Mouse (Mus musculus) gastrocnemius, postnatal 10 days (tissue): ENCODE results near the gene Ndufv2. TPM values are rescaled to one million over a fixed set of nuclear protein-coding genes. Genes with fewer than 3 reads are reported as not detected.
"Not testable (repeated sequence)": the region's sequence is repeated elsewhere in the genome, so short reads cannot be mapped to it uniquely, and the experiment has no call there.

Experiments
- DNase-seq: peaks from one replicate; pipeline ENCODE4 v3.0.0; 2021; ENCODE audit warnings: mixed read lengths
- total RNA-seq, 2 experiments: library from RNA; stranded (reverse); gene quantifications; 2 replicates each; pipeline ENCODE4 v1.2.3; 2021

The Ndufv2 gene
- total RNA-seq, 2 experiments from 2014 or later = 571 to 625 TPM

DNA sequence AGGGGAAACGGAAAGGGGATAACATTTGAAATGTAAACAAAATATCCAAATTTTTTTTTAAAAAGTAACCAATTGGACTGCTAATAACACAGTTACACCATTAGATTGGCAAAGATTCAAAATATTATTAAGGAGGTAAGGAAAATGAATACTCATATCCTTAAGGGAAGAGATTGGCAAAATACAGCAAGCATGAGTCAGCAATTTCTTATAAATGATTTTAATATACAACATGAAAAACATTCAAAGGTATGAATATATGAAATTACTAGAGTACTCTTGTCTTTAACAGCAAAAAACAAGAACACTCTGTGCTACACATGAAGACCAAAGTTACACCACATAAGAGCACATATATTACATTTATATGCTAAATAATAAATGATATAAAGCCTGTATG, 16.3 kb downstream of the Ndufv2 start:
- no peak for DNase-seq

DNA sequence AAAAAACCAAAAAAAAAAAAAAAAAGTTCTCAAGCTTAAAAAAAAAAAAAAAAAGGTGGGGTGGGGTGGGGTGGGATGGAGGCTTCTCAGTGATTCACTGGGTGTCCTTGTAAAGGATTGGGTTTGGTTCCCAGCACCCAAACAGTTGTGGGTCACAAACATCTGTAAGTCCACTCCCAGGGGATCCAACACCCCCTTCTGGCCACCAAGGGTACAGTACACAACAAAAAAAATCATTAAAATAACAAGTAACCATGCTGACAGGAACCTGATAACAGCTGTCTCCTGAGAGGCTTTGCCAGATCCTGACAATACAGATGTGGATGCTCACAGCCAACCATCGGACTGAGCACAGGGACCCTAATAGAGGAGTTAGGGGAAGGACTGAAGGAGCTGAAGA, 16.9 kb downstream of the Ndufv2 start:
- no peak for DNase-seq

- no peak for DNase-seq
Observed at GRCm38 (mm10) chr17:66077437-66077850, 23.9 kb downstream of the Ndufv2 start.

- DNase-seq = peak; percentile 96
Observed at GRCm38 (mm10) chr17:66076934-66077333, 24.4 kb downstream of the Ndufv2 start, which contains the start of gene Ankrd12. Gene Ankrd12 (minus strand): TSS chr17:66077089.

DNA sequence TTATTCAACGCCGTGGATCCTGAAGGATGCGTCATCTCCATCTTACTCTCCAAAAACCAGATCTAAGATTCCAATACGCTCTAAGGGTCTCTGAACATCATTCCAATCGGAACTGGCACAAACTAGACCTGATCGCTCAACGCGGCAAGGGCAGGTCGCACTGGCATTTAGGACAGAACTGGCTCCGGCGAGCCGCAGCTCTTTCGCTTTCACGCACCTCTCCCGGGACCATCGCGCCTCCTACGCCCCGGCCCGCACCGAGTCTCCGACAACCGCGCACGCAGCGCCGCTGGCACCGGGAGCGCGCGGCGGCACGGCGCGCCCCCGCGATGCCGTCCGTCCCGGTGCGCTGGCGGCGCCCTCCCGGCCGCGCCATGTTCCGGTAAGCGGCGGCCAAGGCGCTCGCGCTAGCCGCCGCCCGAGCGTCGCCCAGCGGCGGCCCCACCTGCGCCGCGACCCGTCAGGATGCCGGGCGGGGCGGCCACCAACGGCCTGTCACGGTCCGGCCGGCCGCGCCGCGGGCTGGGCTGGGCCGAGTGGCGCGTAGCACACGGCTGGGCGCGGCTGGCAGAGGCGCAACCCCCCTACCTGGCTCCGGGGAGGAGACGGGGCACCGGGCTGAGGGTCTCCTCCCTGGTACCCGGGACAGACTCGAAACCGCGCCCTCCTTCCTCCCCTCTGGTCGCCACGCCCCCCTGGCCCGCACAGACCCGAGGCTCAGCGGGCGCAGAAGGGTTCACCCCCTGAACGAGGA, 25.0 kb downstream of the Ndufv2 start:
- DNase-seq = peak; percentile 52

GRCm38 (mm10) chr17:66075827-66076173, 25.6 kb downstream of the Ndufv2 start:
- no peak for DNase-seq

- DNase-seq = no peak
Observed at GRCm38 (mm10) chr17:66073971-66074370, 27.4 kb downstream of the Ndufv2 start.

DNA sequence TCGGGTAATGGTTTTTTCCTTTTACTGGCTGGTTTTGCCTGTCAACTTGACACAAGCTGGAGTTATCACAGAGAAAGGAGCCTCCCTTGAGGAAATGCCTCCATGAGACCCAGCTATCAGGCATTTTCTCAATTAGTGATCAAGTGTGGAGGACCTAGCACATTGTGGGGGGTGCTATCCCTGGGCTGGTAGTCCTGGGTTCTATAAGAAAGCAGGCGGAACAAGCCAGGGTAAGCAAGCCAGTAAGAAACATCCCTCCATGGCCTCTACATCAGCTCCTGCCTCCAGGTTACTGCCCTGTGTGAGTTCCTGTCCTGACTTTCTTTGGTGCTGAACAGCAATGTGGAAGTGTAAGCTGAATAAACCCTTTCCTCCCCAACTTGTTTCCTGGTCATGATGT, 32.3 kb downstream of the Ndufv2 start:
- not testable (repeated sequence) for DNase-seq

GRCm38 (mm10) chr17:66065115-66065514, 36.2 kb downstream of the Ndufv2 start:
- no peak for DNase-seq

GRCm38 (mm10) chr17:66061241-66061938, 40.0 kb downstream of the Ndufv2 start:
- DNase-seq = no peak

DNA sequence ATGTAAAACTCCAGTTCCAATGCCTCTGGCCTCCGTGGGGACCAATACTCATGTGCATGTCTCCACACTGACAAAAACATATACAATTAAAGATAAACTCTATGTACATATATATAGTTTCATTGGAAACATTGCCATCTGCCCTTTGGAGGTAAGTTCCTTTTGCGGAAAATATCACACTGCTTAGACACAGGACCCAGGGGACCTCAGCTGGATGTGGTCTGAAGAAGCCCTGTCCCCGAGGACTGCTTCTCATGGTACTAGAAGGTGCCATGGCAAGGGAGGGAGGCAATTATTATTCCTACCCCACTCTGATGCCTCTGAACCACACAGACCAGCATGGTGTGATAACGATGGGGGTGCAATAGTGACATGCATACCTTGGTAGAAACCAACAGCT, 43.2 kb downstream of the Ndufv2 start:
- no peak for DNase-seq

DNA sequence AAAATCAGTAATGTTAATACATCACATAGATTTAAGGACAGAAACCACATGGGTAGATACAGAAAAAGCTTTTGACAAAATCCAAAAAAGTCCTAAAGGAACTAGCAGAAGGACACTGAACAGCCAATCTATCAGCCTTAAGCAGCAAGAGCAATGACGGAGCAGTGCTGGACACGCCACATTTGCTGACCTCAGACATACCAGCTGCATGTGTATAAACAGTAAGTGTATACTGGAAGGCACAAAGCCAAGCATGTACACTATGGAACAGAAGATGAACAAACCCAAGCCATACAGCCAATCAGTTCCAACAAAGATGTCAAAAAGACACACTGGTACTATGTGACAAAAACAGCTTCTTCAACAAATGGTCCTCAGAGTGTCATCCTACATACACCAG, 44.2 kb downstream of the Ndufv2 start:
- DNase-seq = no peak

DNA sequence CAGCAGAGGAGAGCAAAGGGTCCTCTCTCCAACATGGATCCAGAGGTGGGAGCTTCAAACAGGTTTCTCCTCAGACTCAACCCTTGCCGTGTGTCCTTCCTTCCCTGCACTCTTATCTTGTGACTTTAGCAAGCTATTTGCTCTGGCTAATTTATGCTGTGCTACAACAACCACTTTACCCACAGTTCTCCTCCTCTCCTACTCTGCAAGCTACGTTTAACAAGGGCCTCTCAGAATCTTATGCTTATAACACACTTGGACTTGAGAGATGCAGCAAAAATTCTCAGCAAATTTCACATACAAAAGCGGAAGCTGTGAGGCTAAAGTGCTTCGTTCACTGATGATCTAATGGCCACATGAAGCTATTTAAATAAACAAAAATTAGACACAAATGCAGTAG, 48.0 kb downstream of the Ndufv2 start:
- DNase-seq = no peak

- no peak for DNase-seq
Observed at GRCm38 (mm10) chr17:66048795-66049194, 52.6 kb downstream of the Ndufv2 start.

- no peak for DNase-seq
Observed at GRCm38 (mm10) chr17:66048199-66048598, 53.2 kb downstream of the Ndufv2 start.

- not testable (repeated sequence) for DNase-seq
Observed at GRCm38 (mm10) chr17:66043679-66044078, 57.7 kb downstream of the Ndufv2 start.

GRCm38 (mm10) chr17:66041020-66041419, 60.3 kb downstream of the Ndufv2 start:
- no peak for DNase-seq

DNA sequence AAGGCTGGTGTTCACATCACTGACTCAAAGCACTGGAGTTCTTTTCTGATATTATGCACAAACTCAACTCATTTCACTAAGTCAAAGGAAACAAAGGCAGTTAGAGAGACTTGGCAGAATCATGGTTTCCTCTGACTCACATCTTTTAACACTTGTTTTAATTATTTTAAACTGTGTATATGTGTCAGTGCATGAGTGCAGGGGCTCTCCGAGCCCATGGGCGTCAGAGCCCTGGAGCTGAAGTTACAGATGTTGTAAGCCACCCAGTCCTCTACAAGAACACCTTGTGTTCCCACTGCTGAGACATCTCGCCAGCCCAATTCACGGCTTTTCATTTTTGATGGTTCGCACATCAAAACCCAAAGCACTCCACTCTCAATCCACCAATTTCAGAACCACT, 68.1 kb downstream of the Ndufv2 start:
- no peak for DNase-seq

DNA sequence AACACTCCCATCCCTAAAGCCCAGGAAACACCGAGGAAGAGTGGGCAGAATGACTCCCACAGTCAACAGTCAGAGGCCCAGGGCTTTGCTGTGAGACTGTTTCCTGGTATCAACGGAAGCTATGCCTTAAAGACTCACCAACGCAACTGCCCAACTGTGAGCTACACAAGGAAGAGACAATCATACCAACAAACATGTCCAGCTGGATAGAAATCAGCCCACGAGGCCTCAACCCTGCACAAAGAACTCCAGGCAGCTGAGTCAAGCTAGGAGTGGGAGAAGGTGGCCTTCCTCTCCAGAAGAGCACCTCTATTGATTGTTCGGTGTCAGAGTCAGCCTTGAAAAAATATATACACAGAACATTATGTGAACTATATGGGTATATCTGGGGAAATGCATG, 69.4 kb downstream of the Ndufv2 start:
- DNase-seq = no peak
